Mouse (Mus musculus) Patski (cell line): Measurements from ENCODE around the gene Antxrl. TPM values are rescaled to one million over a fixed set of nuclear protein-coding genes. Genes with fewer than 3 reads are reported as not detected.

ENCODE experiments used
- ATAC-seq: fragments of 100-300 bp; one replicate; pipeline ENCODE4 v1.8.0; 2021
- CTCF ChIA-PET: fragments of 350-600 bp; sonication (Branson Sonifier 250); formaldehyde crosslinking; loops from one replicate; lab custom pipeline; 2022; ENCODE audit warnings: inconsistent platforms; lab: Charles Lee
- POLR2A ChIA-PET: fragments of 350-600 bp; sonication (Branson Sonifier 250); formaldehyde crosslinking; loops from one replicate; lab custom pipeline; 2022; ENCODE audit warnings: antibody characterized with exemption, inconsistent platforms; lab: Charles Lee
- DNase-seq: peaks from one replicate; pipeline ENCODE4 v3.0.0-alpha.2; 2011; ENCODE audit warnings: low read depth, low spot score
- H3K27me3 ChIP-seq: fragments of 371-371 bp; one replicate; pipeline ENCODE4 v1.5.1; 2021
- CTCF ChIP-seq: fragments of 100-300 bp; IDR thresholded peaks from one replicate; pipeline ENCODE4 v1.5.1; 2021
- in situ Hi-C: fragments of 300-500 bp; cut with MboI; formaldehyde crosslinking; loops from 3 replicates; pipeline ENCODE4 v1.11.1; 2018; ENCODE audit warnings: low pct_unique_long_range_greater_than_20kb, mixed read lengths
- polyA plus RNA-seq: library from polyadenylated mRNA; unstranded; gene quantifications from one replicate; pipeline ENCODE4 v1.2.3, GENCODE M21; 2021

Gene Antxrl
- polyA plus RNA-seq, 1 experiment from 2014 or later, result 0.28 TPM

DNA sequence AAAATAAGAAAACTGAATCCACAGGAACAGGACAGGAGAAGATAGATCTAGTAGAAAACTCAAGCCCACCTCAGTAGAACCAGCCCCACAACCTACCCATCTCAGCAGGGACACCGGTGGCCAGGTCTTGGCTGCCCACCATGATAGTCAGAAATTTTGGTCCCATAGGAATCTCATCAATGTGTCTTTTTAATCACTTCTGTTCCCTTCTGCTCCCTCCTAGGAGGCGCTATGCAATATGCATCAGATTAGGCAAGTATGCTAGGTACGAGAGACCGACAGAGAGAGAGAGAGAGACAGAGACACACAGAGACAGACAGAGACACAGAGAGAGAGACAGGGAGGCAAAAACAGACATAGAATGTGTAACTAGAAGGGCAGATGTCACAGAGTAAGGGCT, 69.2 kb downstream of the Antxrl start:
- no peak for DNase-seq
- ATAC-seq, result no peak
- H3K27me3 ChIP-seq, result peaks cover 15% of the 10 kb centered on the region
- ChIA-PET POLR2A (no interaction called here), CTCF (no interaction called here)
- in situ Hi-C loops, result no loop called here
- no peak for TF ChIP-seq CTCF

Other genes starting within 250 kb of the Antxrl start
- gene Gdf10, start 129.1 kb upstream of the Antxrl start, polyA plus RNA-seq, result not detected
- gene Gdf2, start 111.7 kb upstream of the Antxrl start, polyA plus RNA-seq, result not detected
- not detected for gene Rbp3, start 98.7 kb upstream of the Antxrl start, polyA plus RNA-seq
- gene Zfp488, start 73.9 kb upstream of the Antxrl start, polyA plus RNA-seq, result 0.01 TPM
- not detected for gene Gm30083, start 37.5 kb upstream of the Antxrl start, polyA plus RNA-seq
- gene Gm5460, start 35.9 kb upstream of the Antxrl start, polyA plus RNA-seq, result not detected
- gene Anxa8, start 33.3 kb downstream of the Antxrl start, polyA plus RNA-seq, result 4.5 TPM
- 1.1 TPM for gene A630023A22Rik, start 50.0 kb downstream of the Antxrl start, polyA plus RNA-seq
- gene Npy4r, start 99.8 kb downstream of the Antxrl start, polyA plus RNA-seq, result 0.08 TPM
- 0.33 TPM for gene Gprin2, start 148.9 kb downstream of the Antxrl start, polyA plus RNA-seq
- 0.03 TPM for gene Syt15, start 166.9 kb downstream of the Antxrl start, polyA plus RNA-seq